Mouse (Mus musculus) erythroblast, embryonic 14.5 days (primary cell): ENCODE data around the gene Tpcn1. TPM values are rescaled to one million over a fixed set of nuclear protein-coding genes. Genes with fewer than 3 reads are reported as not detected.

ENCODE experiments used
- H3K27me3 ChIP-seq: 2 replicates; pipeline ENCODE4 v1.6.1; 2012; ENCODE audit warnings: inconsistent platforms; ENCODE audit not compliant: control insufficient read depth
- H3K36me3 ChIP-seq: 2 replicates; pipeline ENCODE4 v1.6.1; 2012; ENCODE audit warnings: mild to moderate bottlenecking, inconsistent platforms; ENCODE audit not compliant: control insufficient read depth
- H3K4me1 ChIP-seq: 2 replicates; pipeline ENCODE4 v1.6.1; 2012; ENCODE audit warnings: inconsistent platforms; ENCODE audit not compliant: control insufficient read depth
- H3K4me3 ChIP-seq: replicated peaks from 2 replicates; pipeline ENCODE3; 2012; ENCODE audit warnings: moderate library complexity, mild to moderate bottlenecking, inconsistent platforms
- H3K9me3 ChIP-seq: 2 replicates; pipeline ENCODE4 v1.6.1; 2012; ENCODE audit warnings: low read length, inconsistent platforms, mixed read lengths; ENCODE audit not compliant: control insufficient read depth
- GATA1 ChIP-seq: IDR thresholded peaks from 2 replicates; pipeline ENCODE4 v1.6.1; 2012; ENCODE audit warnings: low read length, inconsistent platforms, mixed read lengths
- TAL1 ChIP-seq: IDR thresholded peaks from 3 replicates; pipeline ENCODE4 v1.6.1; 2012; ENCODE audit warnings: low read length, inconsistent platforms, mixed read lengths
- polyA plus RNA-seq: library from polyadenylated mRNA; stranded (reverse); fragments of >175 nt; gene quantifications from 2 replicates; pipeline ENCODE4 v1.2.3, GENCODE M21; 2012

Tpcn1 gene
- polyA plus RNA-seq, 1 experiment = 30.3 TPM

- H3K9me3 ChIP-seq = no peaks in the 10 kb centered on the region
- no peaks in the 10 kb centered on the region for H3K27me3 ChIP-seq
- TF ChIP-seq TAL1 (no peak), GATA1 (no peak)
- no peak overlapping the region for H3K4me3 ChIP-seq
- H3K36me3 ChIP-seq = peaks cover 86% of the 10 kb centered on the region
- H3K4me1 ChIP-seq = peaks cover 42% of the 10 kb centered on the region
These were observed 30.4 kb downstream of the Tpcn1 start for GRCm38 (mm10) chr5:120558041-120558440.

DNA sequence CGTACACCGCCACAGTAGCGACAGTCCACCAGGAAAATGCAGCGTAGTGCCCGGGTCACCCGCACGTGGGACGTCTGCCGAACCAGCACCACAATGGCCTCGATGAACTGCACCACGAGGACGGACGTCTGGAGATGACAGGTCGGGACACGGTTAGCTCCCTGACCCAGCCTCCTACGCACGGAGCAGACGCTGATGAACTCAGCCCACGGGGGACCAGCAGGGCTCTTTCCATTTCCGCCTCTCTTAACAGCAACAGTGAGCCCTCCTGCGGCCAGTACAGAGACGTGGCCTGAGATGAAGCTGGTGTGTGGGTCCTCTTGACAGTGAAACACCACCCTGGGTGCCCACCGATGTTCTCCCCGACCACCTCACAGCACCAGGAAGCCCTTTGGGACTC, 32.6 kb downstream of the Tpcn1 start:
- no peak for TF ChIP-seq GATA1
- TF ChIP-seq TAL1 = no peak
- no peaks in the 10 kb centered on the region for H3K9me3 ChIP-seq
- peaks cover 95% of the 10 kb centered on the region for H3K36me3 ChIP-seq
- no peaks in the 10 kb centered on the region for H3K27me3 ChIP-seq
- peaks cover 29% of the 10 kb centered on the region for H3K4me1 ChIP-seq
- no peak overlapping the region for H3K4me3 ChIP-seq

- TF ChIP-seq TAL1 (no peak), GATA1 (no peak)
- no peaks in the 10 kb centered on the region for H3K27me3 ChIP-seq
- H3K4me1 ChIP-seq = no peaks in the 10 kb centered on the region
- H3K4me3 ChIP-seq = no peak overlapping the region
- peaks cover 98% of the 10 kb centered on the region for H3K36me3 ChIP-seq
- no peaks in the 10 kb centered on the region for H3K9me3 ChIP-seq
These were observed 37.8 kb downstream of the Tpcn1 start for GRCm38 (mm10) chr5:120550673-120551072.

DNA sequence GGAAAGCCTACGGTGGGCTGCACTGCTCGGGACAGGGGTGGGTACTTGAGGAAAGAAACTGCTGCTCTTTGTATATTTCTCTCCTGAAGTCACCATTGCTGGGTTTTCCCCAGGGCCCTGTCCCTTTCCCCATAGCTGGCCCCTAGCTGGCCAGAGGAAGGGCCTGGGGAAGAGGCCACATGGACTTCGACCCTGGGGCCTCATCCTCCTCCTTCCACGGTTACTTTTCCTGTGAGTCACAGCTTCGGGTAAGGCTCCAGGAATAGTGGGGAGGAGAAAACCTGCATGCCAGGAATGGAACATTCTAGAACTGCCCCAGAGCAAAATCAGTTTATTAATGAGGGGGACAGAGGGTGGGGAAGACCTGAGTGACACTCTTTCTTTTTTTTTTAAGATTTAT, 38.3 kb downstream of the Tpcn1 start:
- no peaks in the 10 kb centered on the region for H3K9me3 ChIP-seq
- no peaks in the 10 kb centered on the region for H3K4me1 ChIP-seq
- TF ChIP-seq GATA1 = no peak
- no peak for TF ChIP-seq TAL1
- peaks cover 98% of the 10 kb centered on the region for H3K36me3 ChIP-seq
- H3K4me3 ChIP-seq = no peak overlapping the region
- H3K27me3 ChIP-seq = no peaks in the 10 kb centered on the region

DNA sequence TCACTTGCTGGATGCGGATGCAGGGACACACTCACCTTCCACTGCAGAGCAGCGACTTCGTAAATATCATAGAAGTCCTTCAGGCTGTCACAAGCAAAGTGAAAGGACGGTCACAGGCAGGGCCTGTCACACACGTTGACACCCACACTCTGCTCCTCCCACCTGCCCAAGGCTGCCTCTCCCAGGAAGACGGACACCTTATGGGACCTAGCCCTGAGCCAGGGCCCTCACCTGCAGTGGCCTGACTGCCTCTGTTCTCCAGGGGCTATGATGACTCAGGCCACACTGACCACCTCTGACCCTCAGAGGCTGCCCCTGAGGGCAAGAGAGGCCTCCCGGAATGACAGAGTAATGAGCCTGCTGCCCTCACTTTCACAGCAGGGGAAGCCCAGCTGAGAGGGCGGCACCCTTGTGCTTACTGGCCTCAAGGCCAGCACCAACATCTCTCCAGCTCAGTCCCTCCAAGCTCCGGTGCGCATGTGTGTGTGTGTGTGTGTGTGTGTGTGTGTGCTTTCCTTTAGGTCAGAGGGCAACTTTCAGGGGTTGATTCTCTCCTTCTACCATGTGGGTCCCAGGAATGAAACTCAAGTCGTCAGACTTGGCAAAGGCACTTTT, 40.1 kb downstream of the Tpcn1 start:
- H3K27me3 ChIP-seq = no peaks in the 10 kb centered on the region
- no peak overlapping the region for H3K4me3 ChIP-seq
- TF ChIP-seq TAL1 (no peak), GATA1 (no peak)
- H3K4me1 ChIP-seq = no peaks in the 10 kb centered on the region
- H3K9me3 ChIP-seq = no peaks in the 10 kb centered on the region
- H3K36me3 ChIP-seq = peaks cover 98% of the 10 kb centered on the region

DNA sequence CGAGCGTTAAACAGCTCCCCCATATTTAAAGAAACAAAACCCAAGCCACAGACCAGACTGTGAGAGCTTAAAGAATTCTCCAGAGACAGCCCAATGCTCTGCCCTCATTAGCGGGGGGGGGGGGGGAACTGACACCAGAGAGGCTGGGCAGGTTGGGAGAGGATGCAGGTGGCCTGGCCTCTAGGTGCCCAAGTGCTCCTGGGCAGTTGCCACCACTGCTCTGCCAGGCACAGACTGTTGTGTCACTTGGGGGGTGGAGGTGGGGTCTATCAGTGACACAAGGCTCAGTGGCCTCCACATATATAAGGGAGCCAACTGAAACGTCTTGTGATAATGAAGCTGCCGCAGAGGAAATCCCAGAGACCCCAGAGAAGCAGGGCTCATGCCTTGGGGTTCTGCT, 51.8 kb downstream of the Tpcn1 start:
- H3K9me3 ChIP-seq = no peaks in the 10 kb centered on the region
- no peaks in the 10 kb centered on the region for H3K27me3 ChIP-seq
- TF ChIP-seq GATA1 (no peak), TAL1 (no peak)
- H3K36me3 ChIP-seq = peaks cover 89% of the 10 kb centered on the region
- H3K4me1 ChIP-seq = peaks cover 2% of the 10 kb centered on the region; the same call in 1 of the 2 replicates
- H3K4me3 ChIP-seq = no peak overlapping the region

GRCm38 (mm10) chr5:120536046-120536445, 52.4 kb downstream of the Tpcn1 start:
- Histone ChIP-seq H3K36me3 (peaks cover 83% of the 10 kb centered on the region), H3K4me3 (no peak overlapping the region), H3K27me3 (no peaks in the 10 kb centered on the region), H3K4me1 (peaks cover 2% of the 10 kb centered on the region; the same call in 1 of the 2 replicates), H3K9me3 (no peaks in the 10 kb centered on the region)
- no peak for TF ChIP-seq TAL1
- no peak for TF ChIP-seq GATA1

GRCm38 (mm10) chr5:120534686-120535075, 53.8 kb downstream of the Tpcn1 start:
- no peaks in the 10 kb centered on the region for H3K4me1 ChIP-seq
- no peaks in the 10 kb centered on the region for H3K27me3 ChIP-seq
- H3K4me3 ChIP-seq = no peak overlapping the region
- H3K9me3 ChIP-seq = no peaks in the 10 kb centered on the region
- peaks cover 69% of the 10 kb centered on the region for H3K36me3 ChIP-seq
- TF ChIP-seq TAL1 (no peak), GATA1 (no peak)

- H3K4me3 ChIP-seq = no peak overlapping the region
- no peak for TF ChIP-seq TAL1
- no peak for TF ChIP-seq GATA1
These were observed 54.3 kb downstream of the Tpcn1 start for GRCm38 (mm10) chr5:120534071-120534685.

More at GRCm38 (mm10) chr5:120534071-120534685, 54.3 kb downstream of the Tpcn1 start:
- H3K27me3 ChIP-seq = no peaks in the 10 kb centered on the region
- no peaks in the 10 kb centered on the region for H3K9me3 ChIP-seq
- H3K4me1 ChIP-seq = no peaks in the 10 kb centered on the region
- peaks cover 64% of the 10 kb centered on the region for H3K36me3 ChIP-seq
